Mouse (Mus musculus) liver, embryonic 15.5 days (tissue): ENCODE results near the gene Itgb5. TPM values are rescaled to one million over a fixed set of nuclear protein-coding genes. Genes with fewer than 3 reads are reported as not detected.

Experiments
- ATAC-seq: fragments of 200-750 bp; cut with Nextera tagmentation; 2 replicates; pipeline ENCODE4 v1.8.0; 2017; ENCODE audit warnings: moderate number of reproducible peaks, mild to moderate bottlenecking, moderate library complexity; ENCODE audit not compliant: insufficient read depth
- H3K27ac ChIP-seq: fragments of 300-500 bp; sonication (generic); replicated peaks from 2 replicates; pipeline ENCODE4 v1.5.1; 2015; ENCODE audit warnings: mild to moderate bottlenecking, inconsistent platforms
- H3K27me3 ChIP-seq: fragments of 300-500 bp; sonication (generic); 2 replicates; pipeline ENCODE4 v1.6.1; 2015; ENCODE audit warnings: mild to moderate bottlenecking, inconsistent platforms
- H3K36me3 ChIP-seq: fragments of 300-500 bp; sonication (generic); replicated peaks from 2 replicates; pipeline ENCODE4 v1.6.1; 2015; ENCODE audit warnings: moderate library complexity, mild to moderate bottlenecking, inconsistent platforms
- H3K4me1 ChIP-seq: fragments of 300-500 bp; sonication (generic); replicated peaks from 2 replicates; pipeline ENCODE4 v1.6.1; 2015; ENCODE audit warnings: inconsistent platforms
- H3K4me2 ChIP-seq: fragments of 300-500 bp; sonication (generic); 2 replicates; pipeline ENCODE4 v1.6.1; 2015; ENCODE audit warnings: moderate library complexity, mild to moderate bottlenecking, inconsistent platforms
- H3K4me3 ChIP-seq: fragments of 300-500 bp; sonication (generic); replicated peaks from 2 replicates; pipeline ENCODE4 v1.5.1; 2015; ENCODE audit warnings: mild to moderate bottlenecking, inconsistent platforms
- H3K9ac ChIP-seq: fragments of 300-500 bp; sonication (generic); 2 replicates; pipeline ENCODE4 v1.6.1; 2015; ENCODE audit warnings: moderate library complexity, mild to moderate bottlenecking, inconsistent platforms
- H3K9me3 ChIP-seq: fragments of 300-500 bp; sonication (generic); replicated peaks from 2 replicates; pipeline ENCODE4 v1.6.1; 2016; ENCODE audit warnings: inconsistent platforms
- WGBS: fragments of 180-500 bp; shearing (Covaris S2); methylation state at CpG from one replicate; pipeline ENCODE4 v1.1.7; 2015; ENCODE audit warnings: mixed read lengths; ENCODE audit not compliant: insufficient replicate concordance; 5-methylcytosine and 5-hydroxymethylcytosine counted together
- polyA plus RNA-seq: library from polyadenylated mRNA; unstranded; fragments of >200 nt; fragmentation: Nextera tagmentation; extraction: Ambion mirVana; gene quantifications from 2 replicates; pipeline ENCODE4 v1.2.1, GENCODE M21; 2015

Gene Itgb5
- polyA plus RNA-seq, 1 experiment from 2014 or later: 16.2 TPM

GRCm38 (mm10) chr16:33941271-33941781, 111.9 kb downstream of the Itgb5 start:
- WGBS: 45% methylated on average over 11 of the region's 11 CpGs
- ATAC-seq: no peak
- Histone ChIP-seq H3K4me3 (no peak overlapping the region), H3K4me1 (peaks cover 15% of the 10 kb centered on the region), H3K9ac (no peak overlapping the region), H3K36me3 (no peaks in the 10 kb centered on the region), H3K9me3 (no peaks in the 10 kb centered on the region), H3K27me3 (no peaks in the 10 kb centered on the region), H3K4me2 (no peak overlapping the region), H3K27ac (no peak overlapping the region)

- 63% methylated on average over 11 of the region's 11 CpGs for WGBS
- Histone ChIP-seq H3K36me3 (no peaks in the 10 kb centered on the region), H3K9me3 (no peaks in the 10 kb centered on the region), H3K9ac (no peak overlapping the region), H3K4me2 (no peak overlapping the region), H3K27me3 (no peaks in the 10 kb centered on the region), H3K4me3 (no peak overlapping the region), H3K4me1 (peaks cover 25% of the 10 kb centered on the region), H3K27ac (no peak overlapping the region)
- no peak for ATAC-seq
Observed at GRCm38 (mm10) chr16:33942341-33942740, 112.9 kb downstream of the Itgb5 start.

GRCm38 (mm10) chr16:33943388-33943787, 113.9 kb downstream of the Itgb5 start:
- Histone ChIP-seq H3K9ac (no peak overlapping the region), H3K4me3 (no peak overlapping the region), H3K4me2 (no peak overlapping the region), H3K4me1 (peaks cover 27% of the 10 kb centered on the region), H3K27me3 (no peaks in the 10 kb centered on the region), H3K36me3 (no peaks in the 10 kb centered on the region), H3K27ac (no peak overlapping the region), H3K9me3 (no peaks in the 10 kb centered on the region)
- 76% methylated on average over 6 of the region's 6 CpGs for WGBS
- no peak for ATAC-seq

- no peaks in the 10 kb centered on the region for H3K9me3 ChIP-seq
- H3K9ac ChIP-seq: no peak overlapping the region
- no peak overlapping the region for H3K4me3 ChIP-seq
- H3K27ac ChIP-seq: no peak overlapping the region
- H3K27me3 ChIP-seq: no peaks in the 10 kb centered on the region
- ATAC-seq: no peak
- WGBS: 65% methylated on average over 4 of the region's 4 CpGs
- H3K4me1 ChIP-seq: peaks cover 33% of the 10 kb centered on the region
- no peaks in the 10 kb centered on the region for H3K36me3 ChIP-seq
- no peak overlapping the region for H3K4me2 ChIP-seq
Observed at GRCm38 (mm10) chr16:33944126-33944525, 114.7 kb downstream of the Itgb5 start.

GRCm38 (mm10) chr16:33944772-33945171, 115.3 kb downstream of the Itgb5 start:
- no peak overlapping the region for H3K27ac ChIP-seq

GRCm38 (mm10) chr16:33946021-33946420, 116.6 kb downstream of the Itgb5 start:
- H3K36me3 ChIP-seq: no peaks in the 10 kb centered on the region

More at GRCm38 (mm10) chr16:33944772-33945171, 115.3 kb downstream of the Itgb5 start:
- no peaks in the 10 kb centered on the region for H3K36me3 ChIP-seq
- ATAC-seq: no peak
- H3K27me3 ChIP-seq: no peaks in the 10 kb centered on the region
- 28% methylated on average over 6 of the region's 6 CpGs for WGBS
- H3K4me3 ChIP-seq: no peak overlapping the region
- H3K9ac ChIP-seq: no peak overlapping the region
- peaks cover 39% of the 10 kb centered on the region for H3K4me1 ChIP-seq
- H3K9me3 ChIP-seq: no peaks in the 10 kb centered on the region
- H3K4me2 ChIP-seq: no peak overlapping the region

GRCm38 (mm10) chr16:33947664-33948571, 118.5 kb downstream of the Itgb5 start:
- ATAC-seq: peak; percentile 45
- H3K27ac ChIP-seq: peak overlapping the region; percentile 69
- no peak overlapping the region for H3K4me2 ChIP-seq
- H3K36me3 ChIP-seq: peaks cover 2% of the 10 kb centered on the region; the same call in 1 of the 2 replicates
- WGBS: 66% methylated on average over 17 of the region's 17 CpGs
- H3K4me1 ChIP-seq: peaks cover 39% of the 10 kb centered on the region
- H3K9ac ChIP-seq: no peak overlapping the region
- H3K4me3 ChIP-seq: no peak overlapping the region
- H3K9me3 ChIP-seq: no peaks in the 10 kb centered on the region
- H3K27me3 ChIP-seq: no peaks in the 10 kb centered on the region

More at GRCm38 (mm10) chr16:33946021-33946420, 116.6 kb downstream of the Itgb5 start:
- no peak overlapping the region for H3K27ac ChIP-seq
- H3K4me3 ChIP-seq: no peak overlapping the region
- peaks cover 43% of the 10 kb centered on the region for H3K4me1 ChIP-seq
- H3K4me2 ChIP-seq: no peak overlapping the region
- 55% methylated on average over 7 of the region's 7 CpGs for WGBS
- H3K9ac ChIP-seq: no peak overlapping the region
- no peaks in the 10 kb centered on the region for H3K27me3 ChIP-seq
- no peak for ATAC-seq
- H3K9me3 ChIP-seq: no peaks in the 10 kb centered on the region

GRCm38 (mm10) chr16:33950386-33950785, 120.9 kb downstream of the Itgb5 start:
- H3K27ac ChIP-seq: no peak overlapping the region
- H3K9me3 ChIP-seq: no peaks in the 10 kb centered on the region
- no peak overlapping the region for H3K9ac ChIP-seq
- no peak for ATAC-seq
- H3K27me3 ChIP-seq: no peaks in the 10 kb centered on the region
- H3K4me3 ChIP-seq: no peak overlapping the region
- H3K36me3 ChIP-seq: peaks cover 26% of the 10 kb centered on the region
- peaks cover 37% of the 10 kb centered on the region for H3K4me1 ChIP-seq
- 70% methylated on average over 6 of the region's 6 CpGs for WGBS
- H3K4me2 ChIP-seq: no peak overlapping the region

- H3K36me3 ChIP-seq: peaks cover 31% of the 10 kb centered on the region
- no peaks in the 10 kb centered on the region for H3K9me3 ChIP-seq
- no peak overlapping the region for H3K9ac ChIP-seq
- H3K4me2 ChIP-seq: no peak overlapping the region
- peaks cover 32% of the 10 kb centered on the region for H3K4me1 ChIP-seq
- no peak overlapping the region for H3K27ac ChIP-seq
- H3K27me3 ChIP-seq: no peaks in the 10 kb centered on the region
- no peak overlapping the region for H3K4me3 ChIP-seq
- 13% methylated on average over 4 of the region's 4 CpGs for WGBS
- ATAC-seq: peak; percentile 45; the same call in 1 of the 2 replicates
Observed at GRCm38 (mm10) chr16:33950830-33951229, 121.4 kb downstream of the Itgb5 start.

GRCm38 (mm10) chr16:33953008-33953407, 123.5 kb downstream of the Itgb5 start:
- Histone ChIP-seq H3K27ac (no peak overlapping the region), H3K9me3 (no peaks in the 10 kb centered on the region), H3K27me3 (no peaks in the 10 kb centered on the region), H3K4me1 (peaks cover 16% of the 10 kb centered on the region; the same call in 1 of the 2 replicates), H3K4me2 (no peak overlapping the region), H3K4me3 (no peak overlapping the region), H3K36me3 (peaks cover 53% of the 10 kb centered on the region), H3K9ac (no peak overlapping the region)
- WGBS: 77% methylated on average over 4 of the region's 4 CpGs
- no peak for ATAC-seq

GRCm38 (mm10) chr16:33954793-33955192, 125.3 kb downstream of the Itgb5 start:
- no peak overlapping the region for H3K4me2 ChIP-seq
- no peak for ATAC-seq
- no peaks in the 10 kb centered on the region for H3K9me3 ChIP-seq
- H3K4me3 ChIP-seq: no peak overlapping the region
- WGBS: 63% methylated on average over 1 of the region's 1 CpGs
- peaks cover 71% of the 10 kb centered on the region for H3K36me3 ChIP-seq
- H3K9ac ChIP-seq: no peak overlapping the region
- peaks cover 3% of the 10 kb centered on the region; the same call in 1 of the 2 replicates for H3K4me1 ChIP-seq
- H3K27ac ChIP-seq: no peak overlapping the region
- no peaks in the 10 kb centered on the region for H3K27me3 ChIP-seq
